10 mouse cellular contexts compared by ENCODE assay signal in the genomic region with DNA sequence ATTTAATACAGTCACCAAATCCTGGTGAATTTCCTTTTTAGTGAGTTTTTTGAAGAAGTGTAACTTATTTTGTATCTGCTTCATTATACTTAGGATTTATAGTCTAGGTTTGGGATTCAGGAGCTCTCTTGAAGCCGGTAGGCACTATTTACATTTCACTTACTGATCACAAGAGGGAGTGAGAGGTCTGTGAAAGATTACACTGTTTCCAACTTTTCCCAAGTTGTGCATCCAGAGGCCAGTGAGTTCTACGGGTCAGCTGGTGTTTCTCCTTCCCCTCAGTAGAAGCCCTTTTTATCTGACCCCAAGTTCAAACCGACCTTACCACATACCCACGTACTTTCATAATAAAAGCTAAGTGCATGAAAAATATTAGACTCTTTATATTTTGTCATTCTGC. TPM values are rescaled to one million over a fixed set of nuclear protein-coding genes. Genes with fewer than 3 reads are reported as not detected.
DNase-seq lines count a peak whose midpoint lies in the region; ATAC-seq and TF ChIP-seq lines count a peak whose summit lies in the region.
"Had no signal": no experiment of that assay in that cellular context is flagged by ENCODE, and none has a peak within 500 bp of the region (broad histone marks: within the 10 kb centered on the region; RNA-seq: fewer than 3 reads in every experiment).

No protein-coding gene starts in this region.

- no peaks in the 10 kb centered on the region for H3K9me3 ChIP-seq in forebrain, embryonic 14.5 days (replicated peaks; ENCODE audit: control insufficient read depth, low read length)
- no peaks in the 10 kb centered on the region for H3K9me3 ChIP-seq in forebrain, embryonic 12.5 days
- no peaks in the 10 kb centered on the region for H3K9me3 ChIP-seq in megakaryocyte, embryonic 14.5 days
- H3K9me3 ChIP-seq: liver, embryonic 13.5 days had no signal

- no peaks in the 10 kb centered on the region for H3K4me1 ChIP-seq in forebrain, embryonic 14.5 days (ENCODE audit: control insufficient read depth, insufficient read depth, low read length)
- H3K4me1 ChIP-seq in forebrain, embryonic 12.5 days: no peaks in the 10 kb centered on the region
- H3K4me1 ChIP-seq in cortical plate, adult 2 months (ENCODE audit: control insufficient read depth, insufficient read depth, low read length): no peaks in the 10 kb centered on the region
- H3K4me1 ChIP-seq in megakaryocyte, embryonic 14.5 days: peaks cover 20% of the 10 kb centered on the region; the same call in 1 of the 2 replicates
- H3K4me1 ChIP-seq: liver, embryonic 13.5 days had no signal

- no peak overlapping the region for H3K9ac ChIP-seq in forebrain, embryonic 14.5 days (ENCODE audit: low read length)
- no peak overlapping the region for H3K9ac ChIP-seq in forebrain, embryonic 12.5 days
- H3K9ac ChIP-seq: liver, embryonic 13.5 days had no signal

- ATAC-seq in forebrain, embryonic 14.5 days: no peak
- ATAC-seq in forebrain, embryonic 12.5 days (ENCODE audit: low FRiP score): no peak
- ATAC-seq: inflammation-experienced regulatory T-cells, adult 6 months had no signal

- intact Hi-C loops in left cerebral cortex, adult 2 months (cut with DNase I): loop anchor here (1.0 kb wide), 1 partner anchor 392 kb away; no protein-coding TSS in a partner anchor

- no peaks in the 10 kb centered on the region for H3K27me3 ChIP-seq in forebrain, embryonic 14.5 days (replicated peaks; ENCODE audit: control insufficient read depth, insufficient read depth, low read length)
- H3K27me3 ChIP-seq in forebrain, embryonic 12.5 days: no peaks in the 10 kb centered on the region
- H3K27me3 ChIP-seq in megakaryocyte, embryonic 14.5 days (replicated peaks): no peaks in the 10 kb centered on the region
- H3K27me3 ChIP-seq: liver, embryonic 13.5 days had no signal

- H3K4me2 ChIP-seq in forebrain, embryonic 14.5 days (ENCODE audit: low read length): no peak overlapping the region
- H3K4me2 ChIP-seq in forebrain, embryonic 12.5 days: no peak overlapping the region
- H3K4me2 ChIP-seq: liver, embryonic 13.5 days had no signal

- peak; percentile 40 for DNase-seq in forebrain, embryonic 14.5 days (ENCODE audit: low spot score)
- DNase-seq in left cerebral cortex, adult 2 months (ENCODE audit: extremely low spot score in 1 of 2, low spot score in 2 of 2): no peak
- DNase-seq in left cerebral cortex, adult 18-20 months (ENCODE audit: low spot score in 2 of 2): no peak
- DNase-seq in left cerebral cortex, adult 11 months (ENCODE audit: low spot score): no peak
- DNase-seq in thymus, postnatal 10 days (ENCODE audit: low spot score in 2 of 2): no peak
- DNase-seq: liver, embryonic 13.5 days had no signal

- 37% methylated on average over 4 of the region's 4 CpGs for WGBS in forebrain, embryonic 14.5 days
- WGBS in forebrain, embryonic 12.5 days: 37% methylated on average over 4 of the region's 4 CpGs

- no peak for TF ChIP-seq POLR2A in cortical plate, adult 2 months (IDR thresholded peaks at IDR 0.05; ENCODE audit: extremely low read depth, insufficient read depth, low read length)

- peak; percentile 53 for TF ChIP-seq CTCF in left cerebral cortex, adult 2 months (IDR thresholded peaks at IDR 0.05)
- TF ChIP-seq CTCF in cortical plate, adult 2 months (IDR thresholded peaks at IDR 0.05; ENCODE audit: extremely low read depth, insufficient read depth, low read length): 0 out of 2 replicates have a peak, but pooled peaks have one; percentile 15

- no peak overlapping the region for H3K4me3 ChIP-seq in forebrain, embryonic 14.5 days (ENCODE audit: low read depth, low read length)
- no peak overlapping the region for H3K4me3 ChIP-seq in forebrain, embryonic 12.5 days (replicated peaks)
- no peak overlapping the region for H3K4me3 ChIP-seq in left cerebral cortex, adult 2 months
- H3K4me3 ChIP-seq in cortical plate, adult 2 months (ENCODE audit: insufficient read depth, low read length): no peak overlapping the region
- peak overlapping the region; percentile 53 for H3K4me3 ChIP-seq in megakaryocyte, embryonic 14.5 days (replicated peaks)
- H3K4me3 ChIP-seq: liver, embryonic 13.5 days had no signal

- no peak overlapping the region for H3K27ac ChIP-seq in forebrain, embryonic 14.5 days (ENCODE audit: low read depth, low read length)
- no peak overlapping the region for H3K27ac ChIP-seq in forebrain, embryonic 12.5 days
- no peak overlapping the region for H3K27ac ChIP-seq in left cerebral cortex, adult 2 months
- H3K27ac ChIP-seq in cortical plate, adult 2 months (ENCODE audit: insufficient read depth, low read length): no peak overlapping the region
- H3K27ac ChIP-seq: liver, embryonic 13.5 days had no signal

- H3K36me3 ChIP-seq in forebrain, embryonic 14.5 days (ENCODE audit: control insufficient read depth, insufficient read depth, low read length): no peaks in the 10 kb centered on the region
- H3K36me3 ChIP-seq in forebrain, embryonic 12.5 days (replicated peaks): no peaks in the 10 kb centered on the region
- no peaks in the 10 kb centered on the region for H3K36me3 ChIP-seq in megakaryocyte, embryonic 14.5 days (replicated peaks; ENCODE audit: low read length)
- H3K36me3 ChIP-seq: liver, embryonic 13.5 days had no signal

RNA-seq across cellular contexts. Expression of gene Gm13691, which starts 47.0 kb away (rescaled TPM):
- not detected in 2 replicates for polyA plus RNA-seq in forebrain, embryonic 14.5 days (2014; fragmentation: Nextera tagmentation; extraction: Ambion mirVana)
- polyA plus RNA-seq in forebrain, embryonic 12.5 days (2016; fragmentation: Nextera tagmentation; extraction: Ambion mirVana): not detected in 2 replicates
- 1 to 10 TPM; 1.6 to 1.7 TPM for total RNA-seq in left cerebral cortex, adult 2 months (2021)
- total RNA-seq in left cerebral cortex, adult 18-20 months (2021): 1 to 10 TPM; 1.3 to 1.5 TPM
- not detected in 2 replicates for polyA plus RNA-seq in cortical plate, adult 2 months (2012; rRNA removed)
- 0.66 TPM in 1 of 2 replicates, not detected in the other for polyA plus RNA-seq in megakaryocyte, embryonic 14.5 days (2012; ENCODE audit: insufficient read depth, low replicate concordance)
- polyA plus RNA-seq: inflammation-experienced regulatory T-cells, adult 6 months; liver, embryonic 13.5 days had no signal

RNA-seq across cellular contexts. Expression of gene Gm13697, which starts 52.8 kb away (rescaled TPM):
- not detected in 2 replicates for polyA plus RNA-seq in forebrain, embryonic 14.5 days (2014; fragmentation: Nextera tagmentation; extraction: Ambion mirVana)
- not detected in 2 replicates for polyA plus RNA-seq in forebrain, embryonic 12.5 days (2016; fragmentation: Nextera tagmentation; extraction: Ambion mirVana)
- 1 to 10 TPM; 1.6 to 1.7 TPM for total RNA-seq in left cerebral cortex, adult 2 months (2021)
- total RNA-seq in left cerebral cortex, adult 18-20 months (2021): 1 to 10 TPM; 1.3 to 1.5 TPM
- polyA plus RNA-seq in cortical plate, adult 2 months (2012; rRNA removed): not detected in 2 replicates
- 0.66 TPM in 1 of 2 replicates, not detected in the other for polyA plus RNA-seq in megakaryocyte, embryonic 14.5 days (2012; ENCODE audit: insufficient read depth, low replicate concordance)
- polyA plus RNA-seq: inflammation-experienced regulatory T-cells, adult 6 months; liver, embryonic 13.5 days had no signal

RNA-seq across cellular contexts. Expression of gene Gm13694, which starts 58.6 kb away (rescaled TPM):
- not detected in 2 replicates for polyA plus RNA-seq in forebrain, embryonic 14.5 days (2014; fragmentation: Nextera tagmentation; extraction: Ambion mirVana)
- not detected in 2 replicates for polyA plus RNA-seq in forebrain, embryonic 12.5 days (2016; fragmentation: Nextera tagmentation; extraction: Ambion mirVana)
- total RNA-seq in left cerebral cortex, adult 2 months (2021): 1 to 10 TPM; 1.6 to 1.7 TPM
- 1 to 10 TPM; 1.3 to 1.5 TPM for total RNA-seq in left cerebral cortex, adult 18-20 months (2021)
- not detected in 2 replicates for polyA plus RNA-seq in cortical plate, adult 2 months (2012; rRNA removed)
- polyA plus RNA-seq in megakaryocyte, embryonic 14.5 days (2012; ENCODE audit: insufficient read depth, low replicate concordance): 0.66 TPM in 1 of 2 replicates, not detected in the other
- polyA plus RNA-seq: inflammation-experienced regulatory T-cells, adult 6 months; liver, embryonic 13.5 days had no signal
